Mouse (Mus musculus) granulocyte monocyte progenitor cell, adult 5-6 weeks (primary cell): Measurements from ENCODE around the gene Ttyh2. TPM values are rescaled to one million over a fixed set of nuclear protein-coding genes. Genes with fewer than 3 reads are reported as not detected.

Source experiments
- ATAC-seq: replicated peaks from 2 replicates; pipeline ENCODE4 v1.8.0; 2016; ENCODE audit warnings: mild to moderate bottlenecking, moderate TSS enrichment, inconsistent platforms; ENCODE audit not compliant: poor library complexity, severe bottlenecking
- total RNA-seq, 2 experiments: library from RNA; stranded (forward) in 1 of 2; stranded (reverse) in 1 of 2; fragments of 200-712, 200-1000 nt in 1 of 2; fragments of >200 nt in 1 of 2; fragmentation: Nextera tagmentation in 1 of 2; gene quantifications; 2 replicates each; pipeline ENCODE4 v1.2.3; 2014 to 2017

The Ttyh2 gene
- total RNA-seq, 2 experiments from 2014 or later = 4.0 to 6.5 TPM

DNA sequence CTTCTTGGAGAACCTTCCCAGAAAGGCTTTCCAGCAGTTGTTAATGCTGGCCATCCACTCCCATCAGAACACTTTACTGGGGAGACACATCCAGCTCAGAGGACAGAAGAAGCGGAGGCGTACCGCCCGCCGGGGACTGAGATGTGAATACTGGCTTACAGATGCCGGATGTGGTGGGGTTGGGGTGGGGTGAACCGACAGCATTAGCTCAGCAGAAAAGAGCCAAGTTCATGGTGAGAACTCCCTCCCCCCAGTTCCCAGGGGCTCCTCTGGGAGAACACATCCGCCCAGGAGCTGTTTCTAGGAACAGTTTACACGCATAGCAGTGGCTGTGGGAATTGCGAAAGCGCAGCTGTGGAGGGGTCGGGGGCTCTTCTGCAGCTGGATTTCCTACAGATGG, 24.3 kb downstream of the Ttyh2 start:
- ATAC-seq = no peak

DNA sequence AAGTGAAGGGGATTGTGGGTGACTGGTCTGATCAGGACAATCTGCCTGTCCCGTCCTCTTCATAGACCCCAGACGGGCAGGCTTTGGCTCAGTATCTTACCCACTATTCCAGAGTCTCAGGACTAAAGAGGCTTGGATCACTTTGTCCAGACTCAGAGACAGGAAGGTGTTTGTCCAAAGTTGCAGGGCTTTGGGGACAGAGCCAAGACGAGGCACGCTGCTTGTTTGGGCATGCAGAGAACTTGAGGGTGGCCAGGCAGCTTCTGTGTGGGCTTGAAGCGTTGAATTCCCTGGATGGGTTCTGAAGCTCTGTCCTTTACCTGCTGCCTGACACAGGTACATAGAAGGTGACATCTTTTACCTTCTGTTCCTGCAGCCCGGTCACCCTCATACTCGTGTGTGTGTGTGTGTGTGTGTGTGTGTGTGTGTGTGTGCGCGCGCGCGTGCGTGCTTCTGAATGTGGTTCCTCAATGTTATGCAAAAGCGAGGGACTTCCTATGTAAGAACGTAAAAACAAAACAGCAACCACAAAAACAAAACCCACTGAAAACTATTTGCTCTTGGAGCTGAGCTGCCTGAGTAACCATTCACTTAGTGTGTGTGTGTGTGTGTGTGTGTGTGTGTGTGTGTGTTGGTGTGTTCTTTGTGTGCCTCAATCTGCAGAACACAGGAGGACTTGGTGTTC, 27.2 kb downstream of the Ttyh2 start:
- ATAC-seq = peak; percentile 56

DNA sequence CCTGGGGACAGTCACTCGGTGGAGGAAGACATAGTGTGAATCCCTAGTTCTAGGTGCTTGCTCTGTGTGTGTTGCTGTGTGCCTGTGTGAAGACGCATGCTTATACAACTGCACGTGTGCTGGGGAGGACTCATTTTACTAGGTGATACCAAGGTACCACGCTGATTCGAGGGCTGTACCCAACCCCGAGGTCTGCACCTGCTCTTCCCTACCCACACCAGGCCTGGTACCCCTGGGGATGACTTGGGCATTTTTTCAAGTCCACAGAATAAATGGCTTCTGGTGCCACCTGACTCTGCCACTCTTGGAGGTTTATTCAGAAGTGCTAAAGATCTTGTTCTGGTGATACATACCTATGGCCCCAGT, 27.7 kb downstream of the Ttyh2 start:
- ATAC-seq = 0 out of 2 replicates have a peak, but pooled peaks have one; percentile 14

DNA sequence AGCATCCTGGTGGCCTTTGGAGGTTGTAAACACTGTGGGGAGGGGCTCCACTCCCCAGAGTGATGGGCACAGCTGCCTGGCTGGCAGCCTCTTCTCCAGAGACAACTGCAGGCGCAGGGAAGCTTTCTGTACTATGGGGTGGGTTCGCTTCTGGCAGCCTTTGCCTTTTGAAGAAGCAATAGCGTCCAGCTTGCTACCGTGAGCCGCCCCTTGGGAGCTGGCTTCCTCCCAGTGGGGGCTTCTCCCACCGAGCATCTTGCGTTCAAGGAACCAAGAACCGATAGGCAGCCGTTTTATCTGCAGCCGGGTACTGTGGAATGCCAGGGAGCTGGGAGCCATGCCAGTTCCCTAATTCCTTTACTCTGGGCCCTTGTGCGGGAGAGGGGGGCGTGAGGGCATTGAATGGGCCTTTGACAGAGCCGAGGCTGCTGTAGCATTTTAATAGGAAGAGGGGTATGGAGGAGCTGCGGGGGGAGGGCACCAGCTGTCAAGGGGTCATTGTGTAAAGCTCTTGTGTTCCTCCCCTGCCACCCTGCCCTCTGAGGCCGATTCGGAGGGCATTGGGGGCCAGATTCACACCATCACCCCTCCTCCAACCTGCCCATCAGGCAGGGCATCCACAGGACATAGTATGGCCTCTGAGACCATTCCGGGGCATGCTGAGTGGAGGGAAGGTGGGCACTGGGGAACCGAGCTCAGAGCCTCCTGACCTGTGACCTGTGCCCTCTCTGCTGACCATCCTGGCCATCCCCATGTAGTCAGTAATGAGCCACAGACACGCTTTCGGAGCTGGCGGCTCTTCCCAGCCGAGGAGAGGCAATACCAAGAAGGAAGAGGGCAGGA, 29.1 kb downstream of the Ttyh2 start:
- no peak for ATAC-seq

DNA sequence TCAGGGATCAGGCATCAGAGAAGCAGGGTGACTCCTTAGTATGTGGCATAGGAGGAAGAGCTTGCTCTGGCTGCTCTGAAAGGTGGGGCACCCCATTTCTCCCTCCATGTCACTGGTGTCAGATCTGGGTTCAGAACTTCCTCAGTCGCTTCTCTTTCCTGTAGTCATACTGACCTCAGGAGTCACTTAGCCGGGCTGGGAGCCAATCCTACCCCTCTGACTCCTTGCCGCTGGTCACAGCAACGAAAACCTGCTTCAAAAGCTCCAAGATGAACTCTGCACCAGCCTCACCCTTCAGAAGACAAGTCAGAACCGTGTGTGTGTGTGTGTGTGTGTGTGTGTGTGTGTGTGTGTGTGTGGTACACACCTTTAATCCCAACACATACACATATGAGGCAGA, 31.1 kb downstream of the Ttyh2 start:
- no peak for ATAC-seq

DNA sequence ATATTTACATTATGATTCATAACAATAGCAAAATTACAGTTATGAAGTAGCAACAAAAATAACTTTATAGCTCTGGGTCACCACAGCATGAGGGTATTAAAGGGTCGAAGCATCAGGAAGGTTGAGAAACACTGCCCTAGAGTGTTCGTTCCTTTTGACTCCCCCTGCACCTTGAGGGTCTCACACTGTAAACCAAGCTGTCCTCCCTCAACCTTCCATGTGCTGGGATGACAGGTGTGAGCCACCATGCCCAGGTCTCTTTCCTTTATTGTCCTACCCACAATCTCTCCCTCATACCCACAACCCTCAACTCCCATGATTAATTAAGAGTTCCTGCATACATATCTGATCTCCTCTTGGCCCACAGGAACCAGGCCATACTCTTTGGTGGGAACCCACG, 36.2 kb downstream of the Ttyh2 start:
- no peak for ATAC-seq

DNA sequence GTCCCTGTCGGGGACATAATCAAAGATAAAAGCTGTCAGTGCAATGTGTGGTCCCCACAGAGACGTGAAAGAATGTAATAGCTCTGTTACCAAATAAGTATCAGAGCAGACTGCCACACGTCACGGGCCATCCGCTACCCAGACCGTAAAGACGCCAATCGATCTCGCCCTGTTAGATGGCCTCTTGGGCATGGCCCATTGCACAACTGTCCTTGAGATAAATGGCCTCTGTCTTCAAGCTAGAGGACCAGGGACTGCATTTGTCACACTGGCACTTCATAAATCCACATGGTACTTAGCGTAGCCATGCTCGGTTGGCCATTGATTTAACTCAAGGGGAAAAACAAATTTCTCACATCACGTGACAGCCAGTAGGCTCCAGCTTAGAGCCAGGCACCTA, 36.6 kb downstream of the Ttyh2 start:
- ATAC-seq = no peak

DNA sequence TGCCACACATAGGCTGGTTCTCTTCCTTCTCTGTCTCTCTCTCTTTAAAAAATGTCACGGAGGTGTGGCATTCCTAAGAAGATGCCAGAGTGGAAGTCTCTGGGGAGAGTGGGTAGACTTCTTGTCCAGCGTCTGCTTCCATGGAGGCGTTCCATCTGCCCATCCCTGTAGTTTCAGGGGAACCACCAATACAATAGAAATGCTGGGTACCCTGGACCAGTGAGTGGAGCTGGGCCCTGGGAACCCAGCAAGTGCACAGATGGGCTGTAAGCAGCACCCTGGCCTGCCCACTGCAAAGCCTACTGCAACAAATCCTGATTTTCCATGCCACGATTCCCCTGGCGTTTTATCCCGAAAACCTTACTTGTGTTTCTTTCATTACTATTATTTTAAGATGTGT, 39.3 kb downstream of the Ttyh2 start:
- ATAC-seq = no peak

DNA sequence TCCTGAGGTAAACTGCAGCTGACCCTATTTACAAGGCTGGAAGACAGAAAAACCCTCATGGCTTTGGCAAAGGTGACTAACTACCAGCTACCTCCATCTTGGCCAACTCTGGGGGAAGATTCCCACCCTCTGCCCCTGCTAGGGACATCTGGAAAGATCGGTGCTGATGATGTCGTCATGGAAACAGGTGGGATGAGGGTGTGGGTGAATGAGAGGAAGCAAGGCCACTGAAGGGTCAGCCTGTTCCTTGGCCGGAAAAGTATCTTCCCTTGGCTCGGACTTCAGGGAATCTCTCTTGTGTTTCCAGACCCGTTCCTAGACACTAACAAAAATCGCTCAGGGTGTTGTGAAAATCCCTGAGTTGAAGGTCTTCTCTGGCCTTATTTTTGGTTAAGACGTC, 40.3 kb downstream of the Ttyh2 start:
- ATAC-seq = no peak

DNA sequence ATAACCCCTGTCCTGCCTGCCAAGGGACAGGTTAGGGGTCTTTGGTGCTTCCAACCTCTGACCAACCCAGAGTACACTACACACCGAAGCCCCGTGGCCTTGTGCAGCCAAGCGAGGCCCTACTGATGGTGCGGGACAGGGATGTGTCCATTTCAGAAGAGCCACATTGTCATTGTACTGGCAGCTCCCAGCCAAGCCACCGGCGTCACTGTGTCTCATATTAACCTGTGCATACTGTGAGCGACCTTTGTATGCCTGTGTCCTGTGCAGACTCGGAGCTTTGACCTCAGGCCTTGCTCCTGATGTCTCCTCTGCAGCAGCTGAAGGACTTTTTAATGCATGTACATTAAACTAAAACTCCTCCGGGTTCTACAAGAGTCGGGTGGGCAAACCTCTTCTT, 45.3 kb downstream of the Ttyh2 start:
- ATAC-seq = no peak

DNA sequence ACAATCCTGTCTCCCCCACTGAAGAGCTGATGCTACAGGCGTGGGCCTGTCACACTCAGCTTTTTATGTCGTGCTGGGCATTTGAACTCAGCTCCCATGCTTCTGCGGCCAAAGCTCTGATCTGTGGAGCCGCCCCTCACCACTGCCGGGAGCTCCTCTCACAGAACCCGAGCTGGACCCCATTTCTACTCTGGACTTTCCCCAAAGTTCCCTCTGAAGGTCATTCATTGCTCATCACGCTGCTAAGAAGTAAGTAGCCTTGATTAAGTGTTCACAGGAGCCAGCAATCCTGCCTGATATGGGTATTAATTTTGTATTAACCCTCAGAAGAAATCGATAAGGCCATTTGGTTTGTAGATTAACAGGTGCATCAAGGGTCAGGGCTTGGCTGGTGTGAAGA, 47.2 kb downstream of the Ttyh2 start:
- no peak for ATAC-seq

DNA sequence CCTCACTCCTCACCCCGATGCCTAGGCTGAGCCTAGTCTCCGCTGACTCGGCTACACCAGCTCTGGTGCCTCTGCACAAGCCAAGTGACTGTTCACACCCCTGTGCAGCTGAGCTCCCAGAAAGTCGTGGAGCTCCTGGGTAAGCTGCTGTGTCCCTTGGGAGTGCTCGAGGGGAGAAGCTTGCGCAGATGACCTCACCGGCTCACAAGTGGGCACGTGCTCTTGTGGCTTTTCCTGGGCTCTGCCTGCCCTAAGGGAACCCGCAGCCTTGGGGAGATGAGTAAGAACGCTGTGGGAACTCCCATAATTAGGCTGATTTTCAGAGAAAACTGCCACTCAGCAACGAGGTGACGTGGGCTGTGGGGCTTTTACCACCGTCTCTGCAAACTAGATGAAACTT, 47.8 kb downstream of the Ttyh2 start:
- ATAC-seq = no peak

DNA sequence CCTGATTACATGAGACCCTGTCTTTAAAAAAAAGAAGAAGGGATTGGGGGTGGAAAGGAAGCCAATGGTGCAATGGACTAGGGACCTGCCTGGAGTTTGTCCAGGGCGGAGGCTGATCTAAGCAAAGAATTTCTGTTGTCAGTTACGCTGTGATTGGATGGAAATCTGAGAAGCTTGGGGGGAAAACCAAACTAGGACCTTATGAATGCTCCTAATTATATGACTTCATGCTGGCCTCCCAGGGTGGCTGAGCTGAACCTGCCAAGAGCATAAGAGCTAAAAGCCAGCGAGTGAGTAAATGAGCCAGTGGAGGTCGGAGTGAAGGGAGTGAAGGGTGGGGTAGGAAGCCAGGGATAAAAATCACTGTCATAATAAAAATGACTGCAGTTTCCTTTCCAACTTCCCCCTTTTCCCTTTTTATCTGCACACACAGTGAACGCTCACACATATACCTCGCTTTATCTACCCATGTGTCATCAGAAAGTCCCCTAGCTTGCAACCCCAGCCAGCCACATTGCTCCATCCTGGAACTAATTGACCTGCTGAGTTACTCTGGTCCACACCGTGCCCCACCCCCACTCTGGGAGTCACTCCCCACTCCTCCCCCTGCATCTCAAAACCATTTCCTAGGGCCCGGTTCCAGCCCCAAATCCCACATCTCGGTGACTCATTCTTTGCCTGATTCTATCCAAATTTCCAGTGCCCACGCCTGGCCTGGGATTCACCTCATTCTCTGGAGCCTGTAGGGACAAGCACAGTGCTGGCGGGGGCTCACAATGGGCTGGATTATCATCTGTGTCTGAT, 49.8 kb downstream of the Ttyh2 start:
- ATAC-seq = peak; percentile 24; the same call in 1 of the 2 replicates

DNA sequence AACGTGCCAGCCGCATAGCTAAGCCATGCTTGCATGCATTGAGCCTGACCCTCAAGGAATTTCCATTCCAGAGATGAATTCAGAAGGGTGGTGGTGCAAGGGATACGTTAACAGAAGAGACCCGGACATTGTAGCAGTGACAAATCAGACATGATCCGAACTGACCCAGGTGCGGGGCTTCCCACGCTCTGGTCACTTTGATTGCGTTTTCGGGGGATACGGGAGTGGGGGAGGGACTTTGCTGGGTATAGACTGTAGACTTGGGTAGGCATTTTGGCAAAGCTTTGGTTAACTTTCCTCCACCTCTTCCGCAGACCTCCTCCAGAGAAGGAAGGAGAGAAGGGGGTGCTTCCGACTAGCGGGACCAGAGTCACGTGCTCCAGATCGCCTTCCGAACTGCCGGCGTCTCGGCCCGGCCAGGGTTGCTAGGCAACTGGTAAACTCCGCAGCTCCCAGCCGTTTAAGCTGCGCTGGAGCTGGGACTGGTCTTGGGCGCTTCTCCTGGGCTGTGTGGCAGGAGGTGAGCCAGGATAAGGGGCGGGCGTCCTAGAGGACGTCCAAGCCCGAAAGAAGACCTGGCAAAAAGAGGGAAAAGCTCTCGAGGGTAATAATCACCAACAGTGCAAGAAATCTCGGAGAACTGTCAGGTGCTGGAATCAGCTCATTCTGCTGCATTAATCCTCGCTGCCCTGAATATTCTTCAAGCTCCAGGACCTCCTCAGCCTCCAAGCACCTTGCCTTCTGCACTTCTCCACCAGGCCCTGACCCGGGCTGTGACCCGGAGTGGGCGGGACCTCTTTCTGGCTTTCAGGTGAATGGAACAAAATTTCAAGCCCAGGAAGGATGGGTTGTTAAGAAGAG, 52.0 kb downstream of the Ttyh2 start, which contains the start of gene Dnaic2:
Gene Dnaic2, plus strand, starts transcription at position 444 of the 861 bp plus-strand sequence.
- peak; percentile 85 for ATAC-seq

DNA sequence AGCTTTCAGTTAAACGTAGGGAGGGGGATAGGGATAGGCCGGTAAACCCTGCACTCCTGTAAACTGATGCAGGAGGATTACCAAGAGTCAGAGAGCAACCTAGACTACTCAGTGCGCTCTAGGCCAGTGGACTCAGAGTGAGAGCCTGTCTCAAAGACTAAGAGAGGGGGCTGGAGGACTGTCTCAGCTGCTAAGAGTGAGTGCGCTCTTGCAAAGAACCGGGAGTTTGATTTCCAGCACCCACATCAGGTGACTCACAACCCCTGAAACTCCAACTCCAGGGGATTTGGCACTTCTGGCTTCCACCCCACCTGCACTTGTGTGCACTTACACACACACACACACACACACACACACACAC, 52.6 kb downstream of the Ttyh2 start:
- ATAC-seq = no peak

DNA sequence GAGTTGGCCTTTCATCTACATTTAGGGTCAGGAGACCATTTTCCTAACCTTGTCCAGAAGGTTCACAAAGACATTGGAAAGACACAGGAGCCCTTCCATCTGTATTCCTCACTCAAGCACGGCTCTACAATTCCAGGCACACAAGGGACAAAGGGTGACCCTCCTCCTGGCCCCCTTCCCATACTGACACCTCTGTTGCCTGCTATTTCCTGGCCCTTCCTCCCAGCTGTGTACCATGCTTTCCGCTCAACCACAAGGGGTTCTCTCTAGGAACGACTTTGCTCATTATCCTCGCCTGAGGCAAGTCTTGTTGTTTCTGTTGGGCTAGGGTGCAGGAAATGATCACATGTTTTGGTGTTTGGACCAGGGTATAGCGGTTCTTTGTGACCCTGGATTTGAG, 53.1 kb downstream of the Ttyh2 start:
- no peak for ATAC-seq

DNA sequence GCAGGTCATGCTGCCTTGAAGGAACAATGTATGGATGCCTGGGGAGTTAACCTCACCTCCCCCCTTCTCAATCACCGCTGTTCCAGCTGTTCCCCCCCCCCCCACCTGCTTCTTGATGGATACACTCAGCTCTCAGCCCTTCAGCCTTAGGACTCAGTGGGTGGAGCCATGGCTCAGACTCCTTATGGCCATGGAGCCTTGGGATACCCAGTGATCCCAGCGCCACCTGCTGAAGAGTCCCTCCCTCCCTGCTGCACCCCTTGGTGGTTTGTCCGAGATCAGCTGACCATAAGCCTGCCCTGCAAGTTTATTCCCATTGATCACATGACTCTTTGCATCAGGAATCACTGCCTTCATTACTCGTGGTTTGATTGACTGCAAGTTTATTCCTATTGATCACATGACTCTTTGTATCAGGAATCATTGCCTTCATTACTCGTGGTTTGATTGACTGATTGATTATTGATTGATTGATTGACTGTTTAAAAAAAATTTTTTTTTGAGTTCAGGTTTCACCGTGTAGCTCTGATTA, 54.7 kb downstream of the Ttyh2 start:
- ATAC-seq = no peak

DNA sequence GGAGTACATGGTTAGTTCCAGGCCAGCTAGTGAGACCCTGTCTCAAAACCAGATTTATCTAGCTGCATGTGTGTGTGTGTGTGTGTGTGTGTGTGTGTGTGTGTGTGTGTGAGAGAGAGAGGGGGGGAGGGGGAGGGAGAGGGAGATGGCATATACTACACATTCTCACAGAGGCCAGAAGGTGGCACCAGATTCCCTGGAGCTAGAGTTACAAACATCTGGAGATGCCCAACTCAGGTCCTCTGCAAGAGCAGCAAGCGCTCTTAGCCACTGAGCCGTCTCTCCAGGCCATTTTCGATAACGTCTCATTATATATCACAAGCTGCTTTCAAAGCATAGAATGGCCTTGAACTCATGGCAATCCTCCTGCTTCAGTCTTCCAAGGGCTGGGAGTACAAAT, 56.5 kb downstream of the Ttyh2 start:
- ATAC-seq = no peak

DNA sequence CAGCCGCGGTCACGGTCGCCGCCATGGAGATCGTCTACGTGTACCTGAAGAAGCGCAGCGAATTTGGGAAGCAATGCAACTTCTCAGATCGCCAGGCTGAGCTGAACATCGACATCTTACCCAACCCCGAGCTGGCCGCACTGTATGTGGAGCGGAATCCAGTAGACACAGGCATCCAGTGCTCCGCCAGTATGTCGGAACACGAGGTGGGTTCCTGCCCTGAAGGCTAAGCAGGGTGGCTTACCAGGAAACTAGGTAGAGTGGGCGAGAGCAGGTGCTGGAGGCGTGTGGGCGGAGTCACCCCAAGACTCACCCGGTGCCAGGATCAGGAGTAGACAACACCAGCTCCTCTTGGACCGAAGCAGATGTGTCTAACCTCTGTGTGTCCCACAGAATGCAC, 57.7 kb downstream of the Ttyh2 start:
- no peak; the same call in 1 of the 2 replicates for ATAC-seq

DNA sequence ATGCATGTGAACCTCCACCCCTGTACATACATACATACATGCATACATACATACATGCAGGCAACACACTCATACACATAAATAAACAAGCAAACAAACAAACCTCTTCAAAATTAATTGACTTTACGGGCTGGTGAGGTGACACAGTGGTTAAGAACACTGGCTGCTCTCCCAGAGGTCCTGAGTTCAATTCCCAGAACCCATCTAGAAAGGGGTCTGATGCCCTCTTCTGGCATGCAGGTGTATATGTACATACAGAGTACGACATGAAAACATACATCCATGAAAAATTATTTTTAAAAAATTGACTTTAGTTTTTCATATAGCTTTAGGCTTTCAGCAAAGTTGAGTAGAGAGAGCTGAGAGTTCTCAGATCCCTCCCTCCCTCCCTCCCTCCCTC, 60.9 kb downstream of the Ttyh2 start:
- ATAC-seq = no peak
